Mouse (Mus musculus) hindbrain, embryonic 14.5 days (tissue): ENCODE results near the gene Marcks. TPM values are rescaled to one million over a fixed set of nuclear protein-coding genes. Genes with fewer than 3 reads are reported as not detected.

Experiments
- ATAC-seq: fragments of 200-750 bp; cut with Nextera tagmentation; 2 replicates; pipeline ENCODE4 v1.8.0; 2017; ENCODE audit warnings: moderate number of reproducible peaks, mild to moderate bottlenecking, moderate TSS enrichment, moderate library complexity; ENCODE audit not compliant: low FRiP score
- DNase-seq: peaks from one replicate; pipeline ENCODE4 v3.0.0-alpha.2; 2015; ENCODE audit warnings: low spot score
- H3K27ac ChIP-seq: fragments of 300-500 bp; sonication (generic); 2 replicates; pipeline ENCODE4 v1.5.1; 2014; ENCODE audit warnings: mild to moderate bottlenecking, moderate library complexity
- H3K27me3 ChIP-seq: fragments of 300-500 bp; sonication (generic); 2 replicates; pipeline ENCODE4 v1.6.1; 2014; ENCODE audit warnings: mild to moderate bottlenecking, low read length, mixed read lengths; ENCODE audit not compliant: control insufficient read depth, insufficient read depth
- H3K36me3 ChIP-seq: fragments of 300-500 bp; sonication (generic); replicated peaks from 2 replicates; pipeline ENCODE4 v1.6.1; 2014; ENCODE audit not compliant: control insufficient read depth, insufficient read depth
- H3K4me1 ChIP-seq: fragments of 300-500 bp; sonication (generic); replicated peaks from 2 replicates; pipeline ENCODE4 v1.6.1; 2014; ENCODE audit warnings: antibody characterized with exemption, low read length, mixed read lengths; ENCODE audit not compliant: control insufficient read depth, insufficient read depth
- H3K4me2 ChIP-seq: fragments of 300-500 bp; sonication (generic); replicated peaks from 2 replicates; pipeline ENCODE4 v1.6.1; 2014; ENCODE audit warnings: mild to moderate bottlenecking, moderate library complexity
- H3K4me3 ChIP-seq: fragments of 300-500 bp; sonication (generic); replicated peaks from 2 replicates; pipeline ENCODE4 v1.5.1; 2014; ENCODE audit warnings: mild to moderate bottlenecking, low read length
- H3K9ac ChIP-seq: fragments of 300-500 bp; sonication (generic); 2 replicates; pipeline ENCODE4 v1.6.1; 2014
- H3K9me3 ChIP-seq: fragments of 300-500 bp; sonication (generic); 2 replicates; pipeline ENCODE4 v1.6.1; 2016; ENCODE audit warnings: low read length; ENCODE audit not compliant: control insufficient read depth
- WGBS: fragments of 180-500 bp; shearing (Covaris S2); extraction: QIAGEN DNeasy Blood & Tissue Kit; methylation state at CpG from one replicate; pipeline ENCODE4 v1.1.7; 2014; 5-methylcytosine and 5-hydroxymethylcytosine counted together
- polyA plus RNA-seq: library from polyadenylated mRNA; unstranded; fragments of >200 nt; fragmentation: Nextera tagmentation; extraction: Ambion mirVana; gene quantifications from 2 replicates; pipeline ENCODE4 v1.2.1, GENCODE M21; 2014

Gene Marcks
- polyA plus RNA-seq, 1 experiment from 2014 or later = 310 TPM

DNA sequence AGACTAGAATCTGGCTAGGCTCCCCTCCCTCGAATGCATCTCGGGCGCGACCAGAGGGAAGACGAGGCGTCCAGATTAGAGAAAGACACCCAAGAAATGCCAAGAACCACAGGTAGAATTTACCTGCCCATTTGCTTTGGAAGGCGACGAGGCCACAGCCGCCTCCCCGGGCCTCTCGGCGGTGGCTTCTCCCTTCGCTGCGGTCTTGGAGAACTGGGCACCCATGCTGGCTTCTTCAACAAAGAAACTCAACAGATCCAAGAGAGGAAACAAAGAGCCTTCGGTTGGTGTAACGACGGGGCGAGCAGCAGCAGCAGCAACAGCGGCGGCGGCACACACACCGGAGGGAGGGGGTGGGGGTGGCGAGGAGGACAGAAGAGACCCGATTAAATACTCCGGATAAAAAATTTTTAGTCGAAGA lies 399 bp downstream of the Marcks start:
- Histone ChIP-seq H3K27ac (peak overlapping the region; percentile 100), H3K9me3 (no peaks in the 10 kb centered on the region), H3K4me3 (peak overlapping the region; percentile 95), H3K4me1 (peaks cover 22% of the 10 kb centered on the region), H3K9ac (peak overlapping the region; percentile 100), H3K4me2 (no peak overlapping the region), H3K36me3 (peaks cover 31% of the 10 kb centered on the region), H3K27me3 (no peaks in the 10 kb centered on the region)
- under 1% methylated on average over 26 of the region's 26 CpGs for WGBS
- DNase-seq = no peak
- ATAC-seq = no peak

DNA sequence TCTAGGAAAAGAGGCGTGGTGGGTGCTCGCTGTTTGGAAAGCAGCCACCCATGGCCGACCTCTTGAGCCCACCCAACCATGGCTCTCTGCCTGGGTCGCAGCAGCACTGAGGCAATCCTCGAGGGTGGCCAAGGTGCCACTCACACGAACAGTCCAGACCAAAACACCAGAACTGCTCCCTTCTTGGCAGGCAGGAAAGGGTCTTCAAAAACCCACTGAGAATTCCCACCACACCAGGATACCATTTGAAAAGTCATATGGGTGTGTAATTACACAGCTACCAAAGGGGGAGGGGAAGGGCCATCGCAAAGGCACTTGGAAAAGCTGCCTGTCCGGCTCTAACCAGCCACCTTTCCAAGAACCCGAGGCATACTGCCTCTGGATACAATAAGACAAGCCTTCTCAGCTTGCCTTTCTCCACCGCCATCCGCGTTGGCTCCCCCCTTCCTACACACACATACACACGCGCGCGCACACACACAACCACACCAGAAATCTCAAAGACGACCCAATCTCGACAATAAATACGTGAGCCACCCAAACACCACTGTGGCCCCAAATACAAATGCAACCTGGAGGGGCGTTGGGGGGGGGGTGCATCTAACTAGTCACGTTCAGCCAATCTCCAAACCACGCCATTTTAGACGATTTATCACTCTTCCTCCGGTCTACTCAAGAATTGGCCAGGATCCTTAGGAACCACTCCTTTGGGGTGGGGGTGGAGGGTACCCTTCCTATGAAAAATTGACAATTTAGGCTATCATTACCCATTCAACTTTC lies 999 bp downstream of the Marcks start:
- H3K27me3 ChIP-seq = no peaks in the 10 kb centered on the region
- H3K4me3 ChIP-seq = peak overlapping the region; percentile 95
- peak overlapping the region; percentile 100 for H3K9ac ChIP-seq
- peaks cover 37% of the 10 kb centered on the region for H3K36me3 ChIP-seq
- DNase-seq (peak; percentile 69), ATAC-seq (no peak)
- no peaks in the 10 kb centered on the region for H3K9me3 ChIP-seq
- H3K4me1 ChIP-seq = peaks cover 28% of the 10 kb centered on the region
- under 1% methylated on average over 24 of the region's 24 CpGs for WGBS
- H3K4me2 ChIP-seq = peak overlapping the region; percentile 10
- peak overlapping the region; percentile 100 for H3K27ac ChIP-seq

DNA sequence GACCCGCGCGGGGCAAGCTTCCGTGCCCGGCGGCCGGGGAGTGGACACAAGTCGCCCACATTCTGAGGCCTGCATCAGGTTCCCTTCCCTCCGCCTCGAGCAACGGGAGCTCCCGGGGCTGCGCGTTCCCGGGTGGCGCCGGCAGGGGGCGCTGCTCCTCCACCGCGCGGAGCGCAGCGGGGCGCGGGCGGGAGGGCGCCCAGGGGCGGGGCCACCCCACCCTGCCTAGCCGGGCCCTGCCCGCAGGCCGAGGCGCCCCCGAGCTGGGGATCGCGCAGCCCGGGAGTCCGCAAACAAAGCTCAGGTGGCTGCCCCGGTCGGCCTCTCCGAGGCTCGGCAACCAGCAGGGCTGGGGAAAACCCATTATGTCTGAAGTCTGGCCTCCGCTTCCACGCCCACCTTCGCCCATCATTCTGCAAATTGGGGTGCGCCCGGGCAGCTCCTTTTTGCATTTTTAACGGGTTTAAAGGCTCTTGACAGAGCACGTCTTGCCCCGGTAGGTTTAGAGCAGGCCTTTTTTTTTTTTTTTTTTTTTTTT lies 1.7 kb downstream of the Marcks start:
- Histone ChIP-seq H3K9ac (peak overlapping the region; percentile 100), H3K27me3 (no peaks in the 10 kb centered on the region), H3K27ac (peak overlapping the region; percentile 100), H3K4me3 (peak overlapping the region; percentile 95), H3K9me3 (no peaks in the 10 kb centered on the region), H3K4me1 (peaks cover 30% of the 10 kb centered on the region), H3K36me3 (peaks cover 41% of the 10 kb centered on the region), H3K4me2 (peak overlapping the region; percentile 91)
- under 1% methylated on average over 47 of the region's 49 CpGs for WGBS
- DNase-seq (peak; percentile 91), ATAC-seq (peak; percentile 39)

DNA sequence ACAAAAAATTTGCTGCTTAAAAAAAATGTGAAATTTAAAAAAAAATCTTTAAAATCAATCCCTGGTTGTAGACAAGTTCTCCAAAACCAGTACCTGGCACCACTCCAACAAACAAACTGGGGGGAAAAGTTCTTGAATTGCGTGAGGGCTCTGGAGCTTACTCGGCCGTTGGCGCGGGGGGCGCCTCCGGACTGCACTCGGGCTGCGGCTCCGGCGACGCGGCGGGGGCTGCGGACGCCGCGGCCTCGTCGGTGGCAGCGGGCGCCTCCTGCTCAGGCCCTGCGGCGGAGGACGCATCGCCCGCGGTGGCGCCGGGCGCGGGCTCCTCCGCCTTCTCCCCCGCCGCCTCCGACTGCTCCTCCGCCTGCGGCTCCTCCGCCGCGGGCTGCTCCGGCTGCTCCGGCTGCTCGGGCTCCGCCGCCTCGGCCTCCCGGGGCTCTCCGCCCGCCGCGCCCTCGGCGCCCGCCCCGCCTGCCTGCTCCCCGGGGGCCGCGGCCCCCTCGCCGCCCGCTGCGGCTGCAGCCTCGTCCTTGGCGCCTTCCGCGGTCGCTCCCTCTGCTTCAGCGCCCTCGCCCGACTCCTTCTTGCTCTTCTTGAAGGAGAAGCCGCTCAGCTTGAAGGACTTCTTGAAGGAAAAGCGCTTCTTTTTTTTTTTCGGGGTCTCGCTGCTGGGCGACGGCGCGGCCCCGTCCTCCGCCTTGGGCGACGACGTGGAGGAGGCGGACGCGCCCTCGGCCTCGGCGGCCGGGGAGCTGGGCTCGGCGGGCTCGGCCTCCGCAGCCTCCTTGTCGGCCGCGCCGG lies 2.6 kb downstream of the Marcks start:
- WGBS = under 1% methylated on average over 85 of the region's 99 CpGs
- H3K4me1 ChIP-seq = peaks cover 25% of the 10 kb centered on the region
- H3K36me3 ChIP-seq = peaks cover 41% of the 10 kb centered on the region
- H3K27me3 ChIP-seq = no peaks in the 10 kb centered on the region
- H3K4me3 ChIP-seq = peak overlapping the region; percentile 95
- peak overlapping the region; percentile 100 for H3K9ac ChIP-seq
- no peak for ATAC-seq
- no peaks in the 10 kb centered on the region for H3K9me3 ChIP-seq
- peak overlapping the region; percentile 91 for H3K4me2 ChIP-seq
- DNase-seq = peak; percentile 66
- H3K27ac ChIP-seq = peak overlapping the region; percentile 100

DNA sequence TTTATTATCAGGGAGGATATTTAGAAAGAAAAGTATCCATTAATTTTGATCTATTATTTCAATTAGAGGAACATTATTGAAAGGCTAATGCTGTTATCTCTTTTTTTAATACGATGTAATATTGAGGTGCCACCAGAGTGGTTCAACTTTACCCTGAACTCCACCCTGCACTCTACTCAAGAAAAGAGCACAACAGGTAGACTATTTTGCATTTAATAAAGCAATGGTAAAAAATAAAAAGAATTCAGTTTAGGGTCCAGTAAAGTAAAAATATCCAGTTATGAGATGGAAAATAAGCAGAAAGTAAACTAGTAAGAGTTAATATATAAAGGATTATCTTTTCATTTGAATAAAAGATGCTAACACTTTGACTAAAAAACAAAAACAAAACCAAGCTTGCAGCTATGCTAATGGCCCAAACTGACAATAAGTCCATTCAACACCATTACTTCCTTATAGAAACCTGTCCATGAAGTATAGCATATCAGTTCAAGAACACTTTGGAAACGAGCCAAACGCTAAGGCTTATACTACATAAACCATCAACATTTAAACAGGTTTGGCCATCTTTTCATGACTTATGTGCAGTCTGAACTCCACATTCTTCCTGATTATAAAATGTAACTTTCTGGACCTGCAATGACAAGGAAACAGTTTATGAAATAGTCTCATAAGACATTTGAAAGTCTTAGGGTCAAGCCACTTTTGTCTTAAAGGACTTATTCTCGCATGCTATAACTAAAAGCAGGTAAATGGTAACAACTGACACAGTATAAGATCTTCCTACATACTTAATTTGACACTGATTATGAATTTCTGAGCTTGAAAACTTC lies 4.6 kb downstream of the Marcks start:
- Histone ChIP-seq H3K4me3 (peak overlapping the region; percentile 95), H3K4me1 (peaks cover 25% of the 10 kb centered on the region), H3K4me2 (peak overlapping the region; percentile 91), H3K9me3 (no peaks in the 10 kb centered on the region), H3K27ac (peak overlapping the region; percentile 10; the same call in 1 of the 2 replicates), H3K36me3 (peaks cover 41% of the 10 kb centered on the region), H3K27me3 (no peaks in the 10 kb centered on the region), H3K9ac (peak overlapping the region; percentile 100)
- DNase-seq = peak; percentile 47
- 75% methylated on average over 4 of the region's 4 CpGs for WGBS
- no peak for ATAC-seq

DNA sequence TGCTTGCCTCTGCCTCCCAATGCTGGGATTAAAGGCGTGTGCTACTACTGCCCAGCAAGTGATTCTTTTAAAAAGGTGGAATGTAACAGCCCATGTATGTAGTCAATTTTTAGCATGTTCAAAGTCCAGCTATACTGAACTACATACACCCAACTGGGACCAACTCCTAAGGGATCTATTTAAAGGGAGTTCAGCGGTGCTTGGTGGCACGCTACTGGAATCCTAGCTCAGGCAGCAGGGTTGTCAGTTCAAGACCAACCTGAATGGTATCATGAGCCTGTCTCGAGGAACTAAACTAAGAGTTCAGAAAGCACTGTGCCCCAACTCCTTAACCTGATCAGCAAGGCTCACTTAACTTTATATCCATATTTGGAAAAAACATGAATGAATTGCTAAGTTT lies 6.0 kb downstream of the Marcks start:
- H3K4me2 ChIP-seq = no peak overlapping the region
- peaks cover 25% of the 10 kb centered on the region for H3K4me1 ChIP-seq
- ATAC-seq (no peak), DNase-seq (no peak)
- WGBS = 89% methylated on average over 4 of the region's 4 CpGs
- peaks cover 41% of the 10 kb centered on the region for H3K36me3 ChIP-seq
- no peak overlapping the region for H3K4me3 ChIP-seq
- no peaks in the 10 kb centered on the region for H3K9me3 ChIP-seq
- no peak overlapping the region for H3K27ac ChIP-seq
- H3K9ac ChIP-seq = no peak overlapping the region
- H3K27me3 ChIP-seq = no peaks in the 10 kb centered on the region

DNA sequence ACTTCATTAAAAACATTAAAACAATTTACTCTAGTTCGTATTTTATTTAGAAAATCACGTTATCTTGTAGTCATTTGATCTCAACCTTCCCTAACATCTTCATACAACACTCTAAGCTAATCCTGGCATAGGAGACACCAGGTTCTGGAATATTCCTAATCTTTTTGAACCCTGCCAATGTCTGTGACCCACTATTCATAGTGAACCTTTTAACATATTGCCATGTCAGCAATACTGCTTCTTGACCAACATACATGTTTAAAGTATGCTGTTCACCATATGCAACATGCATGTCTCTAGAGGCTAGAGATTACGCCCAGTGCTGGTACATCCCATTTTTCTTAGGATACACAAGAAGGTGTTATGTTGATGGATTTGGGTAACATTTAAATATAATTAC lies 9.1 kb downstream of the Marcks start:
- H3K4me1 ChIP-seq = peaks cover 21% of the 10 kb centered on the region
- no peaks in the 10 kb centered on the region for H3K9me3 ChIP-seq
- H3K36me3 ChIP-seq = peaks cover 23% of the 10 kb centered on the region
- 96% methylated on average over 3 of the region's 3 CpGs for WGBS
- H3K4me2 ChIP-seq = no peak overlapping the region
- H3K9ac ChIP-seq = no peak overlapping the region
- no peak for DNase-seq
- H3K27ac ChIP-seq = no peak overlapping the region
- ATAC-seq = no peak
- no peaks in the 10 kb centered on the region for H3K27me3 ChIP-seq
- H3K4me3 ChIP-seq = no peak overlapping the region

DNA sequence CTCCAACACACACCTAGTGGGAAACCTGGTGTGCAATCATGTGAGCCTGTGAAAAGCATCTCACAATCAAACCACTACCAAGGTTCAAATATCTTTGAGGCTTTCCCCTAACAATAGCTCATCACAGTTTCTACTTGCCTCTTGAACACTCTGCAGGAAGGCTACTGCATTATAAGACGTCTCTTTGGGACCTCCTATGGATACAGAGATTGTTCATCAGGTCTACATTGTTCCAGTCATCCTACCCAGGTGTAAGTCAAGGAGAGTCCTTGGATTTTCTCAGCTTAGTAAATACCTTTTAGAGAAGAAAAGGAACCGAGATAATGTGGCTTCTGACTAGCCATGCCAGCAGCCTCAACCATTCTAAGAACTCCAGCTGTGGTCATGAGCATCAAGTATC lies 23.4 kb downstream of the Marcks start:
- Histone ChIP-seq H3K4me1 (no peaks in the 10 kb centered on the region), H3K27me3 (no peaks in the 10 kb centered on the region), H3K4me3 (no peak overlapping the region), H3K4me2 (no peak overlapping the region), H3K9ac (no peak overlapping the region), H3K36me3 (no peaks in the 10 kb centered on the region), H3K27ac (no peak overlapping the region), H3K9me3 (0 out of 2 replicates have a peak, but pooled peaks cover 10% of the 10 kb centered on the region)
- DNase-seq = no peak
- WGBS = 83% methylated on average over 2 of the region's 2 CpGs
- no peak for ATAC-seq
